Mouse (Mus musculus) granulocyte monocyte progenitor cell, adult 5-6 weeks (primary cell): ENCODE measurements around the gene Wdr91. TPM values are rescaled to one million over a fixed set of nuclear protein-coding genes. Genes with fewer than 3 reads are reported as not detected.
A peak's percentile ranks its signal among the peaks of the same experiment; 100 is the strongest.

Experiments
- ATAC-seq: replicated peaks from 2 replicates; pipeline ENCODE4 v1.8.0; 2016; ENCODE audit warnings: mild to moderate bottlenecking, moderate TSS enrichment, inconsistent platforms; ENCODE audit not compliant: poor library complexity, severe bottlenecking
- total RNA-seq, 2 experiments: library from RNA; stranded (forward) in 1 of 2; stranded (reverse) in 1 of 2; fragments of 200-712, 200-1000 nt in 1 of 2; fragments of >200 nt in 1 of 2; fragmentation: Nextera tagmentation in 1 of 2; gene quantifications; 2 replicates each; pipeline ENCODE4 v1.2.3; 2014 to 2017

Wdr91 gene
- total RNA-seq (2014; fragmentation: Nextera tagmentation) = 11.8 and 12.6 TPM in 2 replicates
- total RNA-seq (2017) = 16.8 and 17.4 TPM in 2 replicates

GRCm38 (mm10) chr6:34910371-34911219, at the start of gene Wdr91:
Gene Wdr91 (minus strand): TSS chr6:34910876.
- ATAC-seq = peak; percentile 89

DNA sequence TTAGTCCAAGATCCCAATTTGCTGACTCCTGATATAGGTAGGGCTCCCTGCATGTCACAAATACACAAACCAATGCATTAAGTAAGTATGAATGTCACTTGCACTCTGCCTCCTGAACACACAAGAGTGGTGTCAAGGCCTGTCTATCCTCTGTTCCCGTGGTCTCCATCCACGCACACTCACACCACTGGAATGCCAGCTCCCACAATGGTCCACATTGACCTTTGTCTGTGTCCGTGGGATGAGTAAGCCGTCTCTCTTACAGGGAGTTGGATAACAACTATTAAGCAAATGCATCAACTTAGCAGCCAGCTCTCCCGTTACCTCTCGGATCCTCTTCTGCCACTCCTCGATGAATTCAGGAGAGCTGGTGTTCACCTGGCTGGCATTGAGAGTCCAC, 48.5 kb upstream of the Wdr91 start:
- no peak for ATAC-seq

DNA sequence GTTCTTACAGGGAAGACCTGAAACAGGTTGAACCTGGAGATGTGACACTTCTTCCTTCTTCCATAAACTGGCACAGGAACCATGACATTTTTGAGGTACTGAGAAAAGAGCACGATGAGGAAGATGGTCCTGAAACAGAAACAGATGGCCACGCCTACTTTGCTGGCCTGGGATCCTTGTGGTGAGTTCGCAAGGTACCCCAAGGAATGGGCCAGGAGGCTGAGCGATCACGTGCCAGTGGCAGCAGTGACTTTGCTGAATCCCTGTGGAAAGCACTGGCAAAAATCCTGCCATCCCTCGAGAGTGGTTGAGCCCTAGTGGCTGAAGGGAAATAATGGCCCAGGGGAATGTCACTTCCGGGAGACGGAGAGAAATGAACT, 45.2 kb upstream of the Wdr91 start:
- peak; percentile 57 for ATAC-seq

DNA sequence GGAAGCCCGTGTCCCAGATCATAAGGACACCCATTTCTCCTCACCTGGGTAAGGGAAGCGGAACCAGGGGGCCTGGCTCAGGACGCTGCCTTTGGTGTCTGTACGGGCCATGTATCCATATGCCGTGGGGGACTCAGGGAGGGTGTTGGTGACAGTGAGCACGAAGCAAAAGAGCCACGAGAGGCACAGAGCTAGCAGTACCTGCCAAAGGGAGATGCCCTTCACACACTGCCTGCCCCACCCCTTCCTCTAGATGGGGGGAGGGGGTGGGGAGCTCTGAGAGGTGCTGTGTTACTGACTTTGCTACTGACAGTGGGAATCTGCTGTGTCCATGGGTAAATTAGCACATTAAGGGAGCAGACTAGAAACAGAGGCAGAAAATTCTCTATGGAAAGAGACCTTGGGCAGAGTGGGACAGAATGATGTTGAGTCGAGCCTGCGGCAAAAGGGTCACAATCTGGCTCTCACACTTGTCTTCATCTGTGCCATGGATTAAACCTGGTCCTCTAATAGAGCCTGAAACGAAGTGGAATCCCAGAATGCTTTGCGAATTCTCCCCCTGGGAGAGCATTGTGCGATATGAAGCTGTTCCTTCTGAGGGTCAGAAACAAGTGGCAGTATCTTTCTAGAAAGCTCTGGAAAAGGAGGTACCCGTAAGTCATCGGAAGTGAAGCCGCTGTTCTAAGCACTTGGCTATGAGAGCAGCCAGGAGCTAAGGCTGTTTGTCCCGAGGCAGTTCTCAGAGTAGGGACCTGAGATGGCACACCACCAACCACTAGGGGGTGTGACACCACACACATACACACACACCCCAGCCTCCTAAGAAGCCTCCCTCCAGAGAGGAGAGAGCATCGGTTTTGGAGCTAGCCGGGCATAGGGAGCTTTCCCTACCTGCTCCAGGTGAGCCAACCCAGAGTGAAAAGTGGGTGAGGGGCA, 44.5 kb upstream of the Wdr91 start:
- peak; percentile 71 for ATAC-seq

DNA sequence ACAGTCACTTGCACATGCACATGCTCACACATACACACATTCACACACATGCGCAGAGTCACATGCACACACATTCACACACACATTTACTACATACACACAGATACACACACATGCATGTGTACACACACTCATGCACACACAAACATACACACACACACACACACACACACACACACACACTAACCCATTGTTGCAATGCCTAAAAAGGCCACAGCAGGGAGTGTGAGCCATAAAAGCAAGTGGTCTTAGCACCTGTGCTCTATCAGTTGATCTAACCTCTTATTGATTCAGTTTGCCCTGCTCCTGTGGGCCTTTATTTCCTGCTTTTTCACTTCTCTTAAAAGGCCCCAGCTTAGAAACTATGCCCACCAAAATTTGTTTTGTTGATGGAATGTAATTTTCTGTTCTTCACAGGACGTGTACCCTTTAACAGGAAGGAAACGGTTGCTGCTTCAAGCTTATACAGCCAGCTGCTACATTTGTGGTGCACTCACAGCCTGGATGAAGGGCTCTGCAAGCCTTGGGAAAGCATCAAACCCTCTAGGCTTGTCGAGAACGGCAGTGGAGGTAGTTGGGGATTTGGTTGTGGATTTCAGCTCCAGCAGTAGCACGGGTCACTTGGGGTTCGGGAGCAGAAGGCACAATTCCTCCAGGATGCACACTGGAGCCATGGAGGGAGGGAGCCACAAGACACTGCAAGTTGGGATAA, 41.4 kb upstream of the Wdr91 start:
- no peak for ATAC-seq

- 0 out of 2 replicates have a peak, but pooled peaks have one; percentile 13 for ATAC-seq
These were observed 40.8 kb upstream of the Wdr91 start for GRCm38 (mm10) chr6:34951518-34951917.

- no peak for ATAC-seq
These were observed 37.8 kb upstream of the Wdr91 start for GRCm38 (mm10) chr6:34948461-34948860.

DNA sequence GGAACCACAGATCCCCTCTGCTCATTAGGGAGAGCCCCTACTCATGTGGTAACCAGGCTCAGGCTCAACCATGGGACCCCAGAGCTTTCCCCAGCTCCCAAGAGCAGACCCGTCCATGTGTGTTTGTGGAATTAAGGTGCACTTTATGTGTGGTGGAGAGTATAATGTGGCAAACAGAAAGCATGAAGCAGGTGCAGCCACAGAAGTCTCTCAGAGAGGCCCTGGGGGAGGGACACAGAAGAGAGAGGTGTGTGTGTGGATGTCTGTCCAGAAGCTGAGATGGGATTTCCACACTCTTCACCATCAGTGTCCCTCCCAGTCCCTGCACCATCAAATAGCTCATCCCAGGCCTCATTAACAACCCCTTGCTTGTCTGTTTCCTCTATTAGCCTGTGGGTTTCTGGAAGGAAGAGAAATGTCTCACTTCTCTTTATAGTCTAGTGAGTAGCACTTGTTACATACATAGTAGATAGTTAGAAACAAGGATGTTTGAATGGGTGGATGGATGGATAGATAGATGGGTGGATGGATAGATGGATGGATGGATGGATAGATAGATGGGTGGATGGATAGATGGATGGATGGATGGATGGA, 35.9 kb upstream of the Wdr91 start:
- peak; percentile 69 for ATAC-seq

DNA sequence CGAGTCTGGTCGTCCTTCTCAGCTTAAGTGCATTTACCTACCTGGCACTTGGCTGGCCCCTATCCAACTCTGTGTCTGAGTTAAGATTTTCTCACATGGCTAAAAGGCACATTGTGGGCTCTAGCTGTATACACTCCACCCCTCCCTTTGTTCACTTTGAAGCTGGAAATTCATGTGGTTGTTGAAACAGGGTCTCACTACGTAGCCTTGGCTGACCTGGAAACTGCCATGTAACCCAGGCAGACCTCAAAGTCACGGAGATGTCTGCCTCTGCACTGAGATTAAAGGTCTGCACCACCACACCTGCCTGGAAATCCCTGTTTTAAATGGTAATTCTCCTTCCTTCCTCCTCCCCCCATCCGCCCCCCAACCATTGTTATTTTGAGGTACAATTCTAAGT, 32.8 kb upstream of the Wdr91 start:
- no peak for ATAC-seq

GRCm38 (mm10) chr6:34942446-34942845, 31.8 kb upstream of the Wdr91 start:
- no peak for ATAC-seq

- no peak for ATAC-seq
These were observed 30.8 kb upstream of the Wdr91 start for GRCm38 (mm10) chr6:34941496-34941895.

DNA sequence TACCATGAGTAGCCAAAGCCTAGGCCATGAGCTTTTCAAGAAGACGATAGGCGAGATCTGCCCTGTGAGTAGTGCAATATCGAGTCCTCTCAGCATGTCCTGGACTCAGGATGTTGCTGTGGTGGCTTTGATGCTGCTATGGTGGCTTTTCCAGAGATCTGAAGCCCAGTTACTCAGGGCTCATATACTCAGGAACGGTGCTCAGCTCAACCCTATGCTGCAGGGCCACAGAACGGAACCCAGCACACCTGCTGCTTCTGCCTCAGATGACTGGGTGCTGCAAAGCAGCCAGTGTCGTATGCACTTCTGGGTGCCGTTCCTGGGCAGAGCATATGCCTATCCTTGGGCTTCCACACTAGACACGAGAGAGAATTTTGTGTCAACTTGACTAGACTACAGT, 28.8 kb upstream of the Wdr91 start:
- ATAC-seq = no peak

GRCm38 (mm10) chr6:34938929-34939325, 28.3 kb upstream of the Wdr91 start:
- peak; percentile 45 for ATAC-seq

- peak; percentile 75 for ATAC-seq
These were observed 27.7 kb upstream of the Wdr91 start for GRCm38 (mm10) chr6:34938280-34938928.

GRCm38 (mm10) chr6:34936743-34937142, 26.1 kb upstream of the Wdr91 start:
- ATAC-seq = no peak

DNA sequence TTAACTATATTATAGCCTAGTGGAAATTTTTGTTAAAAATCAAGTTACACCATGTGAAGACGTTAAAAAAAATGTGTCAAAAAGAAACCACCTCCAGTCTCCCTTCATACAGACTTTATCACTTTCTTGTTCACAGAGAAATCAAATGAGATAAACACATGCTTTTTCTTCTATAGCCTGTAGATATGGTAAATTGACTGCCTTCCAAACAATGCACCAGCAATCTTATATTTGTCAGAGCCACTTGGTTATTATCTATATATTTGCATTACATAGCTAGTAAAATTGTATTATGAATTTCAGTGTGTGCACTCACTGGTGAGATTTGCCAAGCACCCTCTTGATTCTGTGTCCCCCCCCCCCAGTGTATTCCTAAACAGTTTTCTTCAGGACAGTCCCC, 22.0 kb upstream of the Wdr91 start:
- no peak for ATAC-seq

- no peak for ATAC-seq
These were observed 16.9 kb upstream of the Wdr91 start for GRCm38 (mm10) chr6:34927594-34927993.

GRCm38 (mm10) chr6:34927156-34927555, 16.5 kb upstream of the Wdr91 start:
- ATAC-seq = peak; percentile 86

DNA sequence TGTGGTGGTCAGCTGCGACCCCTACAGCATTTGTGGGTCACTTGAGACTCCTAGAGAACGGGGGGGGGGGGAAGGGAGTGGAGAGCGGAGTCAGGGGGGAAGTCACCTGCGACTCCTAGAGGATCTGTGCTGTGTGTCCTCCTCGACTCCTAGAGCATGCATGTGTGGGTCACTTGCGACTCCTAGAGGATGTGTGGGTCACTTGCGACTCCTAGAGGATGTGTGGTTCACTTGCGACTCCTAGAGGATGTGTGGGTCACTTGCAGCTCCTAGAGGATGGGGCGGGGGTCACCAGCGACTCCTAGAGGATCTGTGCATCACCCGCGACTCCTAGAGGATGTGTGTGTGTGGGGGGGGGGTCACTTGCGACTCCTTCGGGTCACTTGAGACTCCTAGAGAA, 11.3 kb upstream of the Wdr91 start:
- peak; percentile 96 for ATAC-seq

DNA sequence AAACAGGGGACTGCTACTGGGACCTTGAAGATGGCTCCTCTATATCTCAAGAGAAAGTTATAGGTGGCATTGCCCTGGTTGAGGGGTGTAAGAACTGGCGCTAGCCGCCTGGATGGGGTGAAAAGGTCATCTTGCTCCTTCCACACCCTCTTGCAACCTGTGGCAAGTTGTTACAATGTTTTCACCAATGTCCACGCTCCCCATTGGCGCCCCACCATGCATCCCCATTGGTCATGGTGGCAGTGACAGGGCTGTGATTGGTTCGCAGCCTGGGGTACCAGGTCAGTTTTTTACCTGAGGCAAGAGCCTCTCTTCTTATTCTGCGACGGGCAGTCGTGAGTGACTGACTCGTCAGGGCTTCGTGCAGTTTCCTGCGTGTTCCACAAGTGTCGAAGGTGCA, 10.0 kb upstream of the Wdr91 start:
- no peak for ATAC-seq
